Mouse (Mus musculus): Measurements from ENCODE around the gene Ceacam5.

Ceacam5 gene

DNA sequence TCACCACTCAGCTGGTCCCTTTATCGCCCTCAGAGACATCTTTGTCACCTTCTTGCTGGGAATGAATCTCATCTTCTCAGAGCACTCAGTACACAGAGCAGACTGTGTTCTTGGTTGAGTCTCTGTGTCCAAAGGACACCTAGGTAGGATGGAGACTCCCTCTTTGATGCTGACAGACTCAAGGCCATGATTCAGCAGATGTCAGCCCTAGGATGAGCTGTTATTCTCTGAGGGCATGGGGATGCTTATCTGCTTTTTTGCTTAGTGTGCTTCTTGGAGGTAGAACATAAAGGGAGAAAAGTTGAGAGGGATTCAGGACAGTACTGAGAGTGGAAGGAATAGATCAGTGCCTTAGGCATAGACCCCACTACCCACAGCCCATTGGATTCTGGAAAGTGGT is at the start of gene Ceacam5:
Gene Ceacam5 (plus strand): TSS at position 301 of the 400 bp plus-strand sequence.
- DNase-seq (ENCODE audit: low spot score in 2 of 2), result no peak

All from right cerebral cortex, postnatal 36 days (tissue).